Mouse (Mus musculus): ENCODE data around the gene Dyrk1a.

Gene Dyrk1a

GRCm38 (mm10) chr16:94588974-94589373 is 19.2 kb downstream of the Dyrk1a start:
- in situ Hi-C loops (cut with MboI, MseI): no loop called here

GRCm38 (mm10) chr16:94589648-94590047 is 19.8 kb downstream of the Dyrk1a start:
- in situ Hi-C loops (cut with MboI, MseI): no loop called here

- in situ Hi-C loops (cut with MboI, MseI): no loop called here
These were observed 20.4 kb downstream of the Dyrk1a start for GRCm38 (mm10) chr16:94590214-94590613.

- in situ Hi-C loops (cut with MboI, MseI): no loop called here
These were observed 21.2 kb downstream of the Dyrk1a start for GRCm38 (mm10) chr16:94590977-94591376.

- in situ Hi-C loops (cut with MboI, MseI): no loop called here
These were observed 21.7 kb downstream of the Dyrk1a start for GRCm38 (mm10) chr16:94591536-94591935.

- in situ Hi-C loops (cut with MboI, MseI): no loop called here
These were observed 26.8 kb downstream of the Dyrk1a start for GRCm38 (mm10) chr16:94596633-94597032.

GRCm38 (mm10) chr16:94597640-94598039 is 27.8 kb downstream of the Dyrk1a start:
- in situ Hi-C loops (cut with MboI, MseI): no loop called here

- in situ Hi-C loops (cut with MboI, MseI): no loop called here
These were observed 30.3 kb downstream of the Dyrk1a start for GRCm38 (mm10) chr16:94599977-94600724.

GRCm38 (mm10) chr16:94601089-94601488 is 31.3 kb downstream of the Dyrk1a start:
- in situ Hi-C loops (cut with MboI, MseI): no loop called here

- in situ Hi-C loops (cut with MboI, MseI): no loop called here
These were observed 31.7 kb downstream of the Dyrk1a start for GRCm38 (mm10) chr16:94601540-94601953.

GRCm38 (mm10) chr16:94602188-94602587 is 32.4 kb downstream of the Dyrk1a start:
- in situ Hi-C loops (cut with MboI, MseI): no loop called here

- in situ Hi-C loops (cut with MboI, MseI): no loop called here
These were observed 32.9 kb downstream of the Dyrk1a start for GRCm38 (mm10) chr16:94602730-94603129.

GRCm38 (mm10) chr16:94606169-94606568 is 36.4 kb downstream of the Dyrk1a start:
- in situ Hi-C loops (cut with MboI, MseI): no loop called here

- in situ Hi-C loops (cut with MboI, MseI): no loop called here
These were observed 37.7 kb downstream of the Dyrk1a start for GRCm38 (mm10) chr16:94607468-94607867.

GRCm38 (mm10) chr16:94608706-94609594 is 39.1 kb downstream of the Dyrk1a start:
- in situ Hi-C loops (cut with MboI, MseI): no loop called here

- in situ Hi-C loops (cut with MboI, MseI): no loop called here
These were observed 42.8 kb downstream of the Dyrk1a start for GRCm38 (mm10) chr16:94612573-94612972.

- in situ Hi-C loops (cut with MboI, MseI): loop anchor here (5.0 kb wide), 2 partner anchors 50 to 100 kb away; no protein-coding TSS in a partner anchor
These were observed 47.4 kb downstream of the Dyrk1a start for GRCm38 (mm10) chr16:94617255-94617654.

GRCm38 (mm10) chr16:94618543-94618942 is 48.7 kb downstream of the Dyrk1a start:
- in situ Hi-C loops (cut with MboI, MseI): loop anchor here (5.0 kb wide), 2 partner anchors 51 to 101 kb away; no protein-coding TSS in a partner anchor

- in situ Hi-C loops (cut with MboI, MseI): loop anchor here (5.0 kb wide), 2 partner anchors 52 to 102 kb away; no protein-coding TSS in a partner anchor
These were observed 49.5 kb downstream of the Dyrk1a start for GRCm38 (mm10) chr16:94619301-94619700.

- in situ Hi-C loops (cut with MboI, MseI): no loop called here
These were observed 55.1 kb downstream of the Dyrk1a start for GRCm38 (mm10) chr16:94624871-94625270.

- in situ Hi-C loops (cut with MboI, MseI): no loop called here
These were observed 55.8 kb downstream of the Dyrk1a start for GRCm38 (mm10) chr16:94625639-94626038.

GRCm38 (mm10) chr16:94627736-94628135 is 57.9 kb downstream of the Dyrk1a start:
- in situ Hi-C loops (cut with MboI, MseI): no loop called here
